Mouse (Mus musculus): Measurements from ENCODE around the gene Kcne2. TPM values are rescaled to one million over a fixed set of nuclear protein-coding genes. Genes with fewer than 3 reads are reported as not detected.

The Kcne2 gene
- total RNA-seq, 2 experiments from 2014 or later: not detected

Other genes with a start within 250 kb of the Kcne2 start
- 10 to 100 TPM; 16.9 to 18.7 TPM for gene Mrps6, start 234.1 kb upstream of the Kcne2 start, total RNA-seq (2021)
- gene Gm49711, start 234.1 kb upstream of the Kcne2 start, total RNA-seq (2021): not detected
- 1 to 10 TPM; 3.3 TPM for gene Slc5a3, start 234.1 kb upstream of the Kcne2 start, total RNA-seq (2021)
- gene Smim11, start 8.9 kb downstream of the Kcne2 start, total RNA-seq (2021): 10 to 100 TPM; 52.0 to 65.5 TPM
- gene Fam243, start 29.1 kb downstream of the Kcne2 start, total RNA-seq (2021): not detected
- not detected for gene Kcne1, start 67.1 kb downstream of the Kcne2 start, total RNA-seq (2021)
- 10 to 100 TPM; 42.3 to 60.5 TPM for gene Rcan1, start 178.5 kb downstream of the Kcne2 start, total RNA-seq (2021)
- gene Clic6, start 193.3 kb downstream of the Kcne2 start, total RNA-seq (2021): under 1 TPM in 1 of 2 experiments, not detected in 1; 0.08 TPM

Data from gastrocnemius, postnatal 14 days (tissue).